Mouse (Mus musculus) embryonic facial prominence, embryonic 11.5 days (tissue): ENCODE data around the gene Gng2. TPM values are rescaled to one million over a fixed set of nuclear protein-coding genes. Genes with fewer than 3 reads are reported as not detected.

Experiments
- ATAC-seq: fragments of 200-750 bp; cut with Nextera tagmentation; replicated peaks from 2 replicates; pipeline ENCODE4 v1.8.0; 2017; ENCODE audit warnings: low read depth; ENCODE audit not compliant: insufficient number of reproducible peaks, low FRiP score, low TSS enrichment
- DNase-seq: peaks from one replicate; pipeline ENCODE4 v3.0.0-alpha.2; 2015; ENCODE audit warnings: low spot score
- H3K27ac ChIP-seq: fragments of 300-500 bp; sonication (generic); replicated peaks from 2 replicates; pipeline ENCODE4 v1.5.1; 2014; ENCODE audit warnings: mild to moderate bottlenecking, low read depth, low read length, control low read depth
- H3K27me3 ChIP-seq: fragments of 300-500 bp; sonication (generic); 2 replicates; pipeline ENCODE4 v1.6.1; 2014; ENCODE audit warnings: mild to moderate bottlenecking, low read length, moderate library complexity, mixed read lengths; ENCODE audit not compliant: control insufficient read depth, insufficient read depth
- H3K36me3 ChIP-seq: fragments of 300-500 bp; sonication (generic); replicated peaks from 2 replicates; pipeline ENCODE4 v1.6.1; 2014; ENCODE audit warnings: low read depth, mild to moderate bottlenecking, low read length, moderate library complexity, mixed read lengths; ENCODE audit not compliant: control insufficient read depth, insufficient read depth
- H3K4me1 ChIP-seq: fragments of 300-500 bp; sonication (generic); 2 replicates; pipeline ENCODE4 v1.6.1; 2014; ENCODE audit warnings: low read length, mixed read lengths; ENCODE audit not compliant: control insufficient read depth, insufficient read depth
- H3K4me2 ChIP-seq: fragments of 300-500 bp; sonication (generic); 2 replicates; pipeline ENCODE4 v1.6.1; 2014; ENCODE audit warnings: low read depth, mild to moderate bottlenecking, control low read depth, low read length, moderate library complexity
- H3K4me3 ChIP-seq: fragments of 300-500 bp; sonication (generic); 2 replicates; pipeline ENCODE4 v1.5.1; 2014; ENCODE audit warnings: low read depth, low read length, control low read depth
- H3K9ac ChIP-seq: fragments of 300-500 bp; sonication (generic); replicated peaks from 2 replicates; pipeline ENCODE4 v1.6.1; 2014; ENCODE audit warnings: mild to moderate bottlenecking, control low read depth, low read length
- H3K9me3 ChIP-seq: fragments of 300-500 bp; sonication (generic); replicated peaks from 2 replicates; pipeline ENCODE4 v1.6.1; 2016; ENCODE audit warnings: mild to moderate bottlenecking, low read length, inconsistent platforms, mixed read lengths; ENCODE audit not compliant: control insufficient read depth
- whole genome bisulfite sequencing: fragments of 180-500 bp; shearing (Covaris S2); extraction: QIAGEN DNeasy Blood & Tissue Kit; methylation state at CpG from one replicate; pipeline ENCODE4 v1.1.7; 2014; 5-methylcytosine and 5-hydroxymethylcytosine counted together
- polyA plus RNA-seq: library from polyadenylated mRNA; unstranded; fragments of >200 nt; fragmentation: Nextera tagmentation; extraction: Ambion mirVana; gene quantifications from 2 replicates; pipeline ENCODE4 v1.2.1, GENCODE M21; 2014

Gng2 gene
- polyA plus RNA-seq, 1 experiment from 2014 or later = 73.6 TPM

- no peaks in the 10 kb centered on the region for H3K9me3 ChIP-seq
- no peaks in the 10 kb centered on the region for H3K27me3 ChIP-seq
- 8% methylated on average over 8 of the region's 8 CpGs for WGBS
- peak overlapping the region; percentile 56 for H3K9ac ChIP-seq
- H3K36me3 ChIP-seq = no peaks in the 10 kb centered on the region
- H3K27ac ChIP-seq = peak overlapping the region; percentile 95
- no peak overlapping the region for H3K4me3 ChIP-seq
- peak overlapping the region; percentile 40 for H3K4me2 ChIP-seq
- ATAC-seq (peak; percentile 14; the same call in 1 of the 2 replicates), DNase-seq (no peak)
- peaks cover 11% of the 10 kb centered on the region for H3K4me1 ChIP-seq
Measured at GRCm38 (mm10) chr14:19987358-19987834, 10.0 kb upstream of the Gng2 start.

GRCm38 (mm10) chr14:19986614-19987357 is 9.4 kb upstream of the Gng2 start:
- H3K36me3 ChIP-seq = no peaks in the 10 kb centered on the region
- no peaks in the 10 kb centered on the region for H3K27me3 ChIP-seq
- DNase-seq = peak; percentile 97
- 1% methylated on average over 13 of the region's 13 CpGs for WGBS
- peaks cover 11% of the 10 kb centered on the region for H3K4me1 ChIP-seq
- H3K9me3 ChIP-seq = no peaks in the 10 kb centered on the region
- peak overlapping the region; percentile 40 for H3K4me2 ChIP-seq
- H3K9ac ChIP-seq = peak overlapping the region; percentile 56
- peak; percentile 81 for ATAC-seq
- 0 out of 2 replicates have a peak overlapping the region, but pooled peaks have one; percentile 1 for H3K4me3 ChIP-seq
- peak overlapping the region; percentile 95 for H3K27ac ChIP-seq

GRCm38 (mm10) chr14:19985912-19986613 is 8.6 kb upstream of the Gng2 start:
- no peaks in the 10 kb centered on the region for H3K36me3 ChIP-seq
- 44% methylated on average over 8 of the region's 8 CpGs for WGBS
- ATAC-seq = no peak
- DNase-seq = no peak
- peaks cover 11% of the 10 kb centered on the region for H3K4me1 ChIP-seq
- peak overlapping the region; percentile 4 for H3K4me2 ChIP-seq
- peak overlapping the region; percentile 46 for H3K9ac ChIP-seq
- H3K27ac ChIP-seq = peak overlapping the region; percentile 95
- no peaks in the 10 kb centered on the region for H3K27me3 ChIP-seq
- no peaks in the 10 kb centered on the region for H3K9me3 ChIP-seq
- H3K4me3 ChIP-seq = no peak overlapping the region

GRCm38 (mm10) chr14:19985107-19985911 is 7.9 kb upstream of the Gng2 start:
- Histone ChIP-seq H3K27ac (peak overlapping the region; percentile 95), H3K36me3 (no peaks in the 10 kb centered on the region), H3K4me1 (peaks cover 11% of the 10 kb centered on the region), H3K4me2 (no peak overlapping the region; the same call in none of the 2 replicates), H3K9ac (peak overlapping the region; percentile 38), H3K9me3 (no peaks in the 10 kb centered on the region), H3K4me3 (no peak overlapping the region), H3K27me3 (no peaks in the 10 kb centered on the region)
- WGBS = 5% methylated on average over 13 of the region's 13 CpGs
- DNase-seq = peak; percentile 77
- peak; percentile 67 for ATAC-seq

GRCm38 (mm10) chr14:19976421-19977270 is 781 bp downstream of the Gng2 start:
- peak overlapping the region; percentile 41 for H3K4me2 ChIP-seq
- peak overlapping the region; percentile 64 for H3K9ac ChIP-seq
- no peaks in the 10 kb centered on the region for H3K27me3 ChIP-seq
- H3K36me3 ChIP-seq = no peaks in the 10 kb centered on the region
- 1% methylated on average over 24 of the region's 24 CpGs for WGBS
- DNase-seq (peak; percentile 87), ATAC-seq (peak; percentile 98)
- H3K4me1 ChIP-seq = peaks cover 3% of the 10 kb centered on the region; the same call in 1 of the 2 replicates
- H3K4me3 ChIP-seq = peak overlapping the region; percentile 43
- H3K9me3 ChIP-seq = no peaks in the 10 kb centered on the region
- H3K27ac ChIP-seq = peak overlapping the region; percentile 75

GRCm38 (mm10) chr14:19974978-19975493 is 2.4 kb downstream of the Gng2 start:
- no peaks in the 10 kb centered on the region for H3K27me3 ChIP-seq
- 18% methylated on average over 11 of the region's 11 CpGs for WGBS
- peak overlapping the region; percentile 56 for H3K9ac ChIP-seq
- H3K9me3 ChIP-seq = no peaks in the 10 kb centered on the region
- 0 out of 2 replicates have a peak overlapping the region, but pooled peaks have one; percentile 25 for H3K27ac ChIP-seq
- H3K4me1 ChIP-seq = peaks cover 6% of the 10 kb centered on the region
- ATAC-seq (no peak), DNase-seq (peak; percentile 59)
- no peaks in the 10 kb centered on the region for H3K36me3 ChIP-seq
- H3K4me2 ChIP-seq = peak overlapping the region; percentile 52
- H3K4me3 ChIP-seq = peak overlapping the region; percentile 28

- H3K27me3 ChIP-seq = no peaks in the 10 kb centered on the region
- H3K9me3 ChIP-seq = no peaks in the 10 kb centered on the region
- DNase-seq = no peak
- WGBS = 88% methylated on average over 5 of the region's 5 CpGs
- peaks cover 6% of the 10 kb centered on the region for H3K4me1 ChIP-seq
- no peak overlapping the region for H3K27ac ChIP-seq
- peak overlapping the region; percentile 52 for H3K4me2 ChIP-seq
- H3K36me3 ChIP-seq = no peaks in the 10 kb centered on the region
- H3K9ac ChIP-seq = no peak overlapping the region
- no peak for ATAC-seq
- H3K4me3 ChIP-seq = no peak overlapping the region
Measured at GRCm38 (mm10) chr14:19974429-19974828, 3.0 kb downstream of the Gng2 start.
